Mouse (Mus musculus): ENCODE results near the gene Vps26c. TPM values are rescaled to one million over a fixed set of nuclear protein-coding genes. Genes with fewer than 3 reads are reported as not detected.

Gene Vps26c
- total and polyA plus RNA-seq, 3 experiments: 40.0 to 75.5 (median 46.9) TPM

- Histone ChIP-seq H3K36me3 (replicated peaks in 1 of 2; ENCODE audit: control insufficient read depth in 1 of 2, insufficient read depth in 1 of 2, low read length in 1 of 2) (peaks cover 0 to 27% of the 10 kb centered on the region in 2 experiments), H3K9ac (ENCODE audit: insufficient read depth, low read depth) (peak overlapping the region; percentile 54), H3K79me2 (replicated peaks; ENCODE audit: control insufficient read depth, extremely low read depth, insufficient read depth, poor library complexity, severe bottlenecking) (peaks cover 74% of the 10 kb centered on the region), H3K27ac (ENCODE audit: insufficient read depth, low read depth) (no peak overlapping the region), H3K4me3 (replicated peaks in 1 of 3; ENCODE audit: low read depth in 2 of 3, low read length in 2 of 3, poor library complexity in 1 of 3) (peak overlapping the region; percentile 15 to 88 (median 86)), H3K9me3 (replicated peaks; ENCODE audit: low read length) (no peaks in the 10 kb centered on the region), H3K4me1 (ENCODE audit: control insufficient read depth in 1 of 2, insufficient read depth in 2 of 2) (peaks cover 19 to 58% of the 10 kb centered on the region in 2 experiments), H3K4me2 (ENCODE audit: insufficient read depth, low read depth, poor library complexity, severe bottlenecking) (peak overlapping the region; percentile 67), H3K27me3 (replicated peaks) (no peaks in the 10 kb centered on the region)
- in situ Hi-C loops (cut with MboI; ENCODE audit: low pct_ligation_motif_present, low pct_unique_long_range_greater_than_20kb, low sequenced_read_pairs): no loop called here
- dilution Hi-C loops (cut with MboI; ENCODE audit: extremely low pct_ligation_motif_present, extremely low pct_unique_long_range_greater_than_20kb, low sequenced_read_pairs): no loop called here
- peak; percentile 48 for DNase-seq (ENCODE audit: extremely low read depth)
- no peak for TF ChIP-seq MXI1 (IDR thresholded peaks at IDR 0.05; ENCODE audit: low read depth, low read length)
- TF ChIP-seq MYC (IDR thresholded peaks at IDR 0.05; ENCODE audit: low read depth, low read length): no peak
- TF ChIP-seq JUN (IDR thresholded peaks at IDR 0.05; ENCODE audit: insufficient read depth, low read depth, low read length): no peak
- no peak for TF ChIP-seq POLR2A (IDR thresholded peaks at IDR 0.05; ENCODE audit: low read depth, low read length)
- TF ChIP-seq GABPA (IDR thresholded peaks at IDR 0.05; ENCODE audit: insufficient replicate concordance, low read depth, low read length): no peak
- no peak for TF ChIP-seq ETS1 (conservative IDR thresholded peaks at IDR 0.05; ENCODE audit: low read depth, low read length)
- no peak for TF ChIP-seq MAFK (IDR thresholded peaks at IDR 0.05; ENCODE audit: insufficient replicate concordance, low read length)
- TF ChIP-seq RAD21 (IDR thresholded peaks at IDR 0.05; ENCODE audit: low read depth, low read length): no peak
- TF ChIP-seq ZNF384 (IDR thresholded peaks at IDR 0.05; ENCODE audit: low read depth, low read length): no peak
- no peak for TF ChIP-seq USF2 (conservative IDR thresholded peaks at IDR 0.05; ENCODE audit: low read depth, low read length)
- no peak for TF ChIP-seq TCF12 (IDR thresholded peaks at IDR 0.05; ENCODE audit: low read depth, low read length)
- no peak for TF ChIP-seq BHLHE40 (IDR thresholded peaks at IDR 0.05; ENCODE audit: low read depth, low read length)
- TF ChIP-seq POLR2AphosphoS2 (IDR thresholded peaks at IDR 0.05; ENCODE audit: low read depth, low read length): no peak
- no peak for TF ChIP-seq ZKSCAN1 (IDR thresholded peaks at IDR 0.05; ENCODE audit: borderline replicate concordance, low read depth, low read length)
- TF ChIP-seq SMC3 (IDR thresholded peaks at IDR 0.05; ENCODE audit: low read depth, low read length): no peak
- no peak for TF ChIP-seq UBTF (IDR thresholded peaks at IDR 0.05; ENCODE audit: low read depth, low read length)
- no peak for TF ChIP-seq ELF1 (IDR thresholded peaks at IDR 0.05; ENCODE audit: low read depth, low read length)
- no peak for TF ChIP-seq MEF2A (IDR thresholded peaks at IDR 0.05; ENCODE audit: borderline replicate concordance, low read depth, low read length)
Observed at GRCm38 (mm10) chr16:94572422-94572821, 45.8 kb upstream of the Vps26c start.

- Histone ChIP-seq H3K9me3 (replicated peaks; ENCODE audit: low read length) (no peaks in the 10 kb centered on the region), H3K4me3 (replicated peaks in 1 of 3; ENCODE audit: low read depth in 2 of 3, low read length in 2 of 3, poor library complexity in 1 of 3) (peak overlapping the region; percentile 84 to 88 (median 86)), H3K27me3 (replicated peaks) (no peaks in the 10 kb centered on the region), H3K9ac (ENCODE audit: insufficient read depth, low read depth) (peak overlapping the region; percentile 100), H3K36me3 (replicated peaks in 1 of 2; ENCODE audit: control insufficient read depth in 1 of 2, insufficient read depth in 1 of 2, low read length in 1 of 2) (peaks cover 0 to 19% of the 10 kb centered on the region in 2 experiments), H3K79me2 (replicated peaks; ENCODE audit: control insufficient read depth, extremely low read depth, insufficient read depth, poor library complexity, severe bottlenecking) (peaks cover 63% of the 10 kb centered on the region), H3K4me1 (ENCODE audit: control insufficient read depth in 1 of 2, insufficient read depth in 2 of 2) (peaks cover 19 to 48% of the 10 kb centered on the region in 2 experiments), H3K27ac (ENCODE audit: insufficient read depth, low read depth) (peak overlapping the region; percentile 0; the same call in 1 of the 2 replicates), H3K4me2 (ENCODE audit: insufficient read depth, low read depth, poor library complexity, severe bottlenecking) (peak overlapping the region; percentile 70)
- TF ChIP-seq SIN3A (IDR thresholded peaks at IDR 0.05; ENCODE audit: low read length): peak; percentile 77
- TF ChIP-seq POLR2AphosphoS2 (IDR thresholded peaks at IDR 0.05; ENCODE audit: low read depth, low read length): 0 out of 2 replicates have a peak, but pooled peaks have one; percentile 50
- no peak for TF ChIP-seq ETS1 (conservative IDR thresholded peaks at IDR 0.05; ENCODE audit: low read depth, low read length)
- 0 out of 2 replicates have a peak, but pooled peaks have one; percentile 26 for TF ChIP-seq E2F4 (IDR thresholded peaks at IDR 0.05; ENCODE audit: insufficient replicate concordance, low read depth, low read length)
- peak; percentile 58; the same call in 1 of the 2 replicates for TF ChIP-seq EP300 (IDR thresholded peaks at IDR 0.05; ENCODE audit: low read length)
- TF ChIP-seq MXI1 (IDR thresholded peaks at IDR 0.05; ENCODE audit: low read depth, low read length): peak; percentile 61
- no peak for TF ChIP-seq UBTF (IDR thresholded peaks at IDR 0.05; ENCODE audit: low read depth, low read length)
- peak; percentile 69; the same call in 1 of the 2 replicates for TF ChIP-seq MEF2A (IDR thresholded peaks at IDR 0.05; ENCODE audit: borderline replicate concordance, low read depth, low read length)
- 0 out of 2 replicates have a peak, but pooled peaks have one; percentile 41 for TF ChIP-seq ZMIZ1 (IDR thresholded peaks at IDR 0.05; ENCODE audit: low read depth, low read length)
- TF ChIP-seq CTCF (conservative IDR thresholded peaks at IDR 0.05 in 1 of 2, IDR thresholded peaks at IDR 0.05 in 1 of 2; ENCODE audit: low read depth in 2 of 2, low read length in 2 of 2): no peak
- 0 out of 2 replicates have a peak, but pooled peaks have one; percentile 10 for TF ChIP-seq RCOR1 (conservative IDR thresholded peaks at IDR 0.05; ENCODE audit: low read depth, low read length)
- TF ChIP-seq CHD1 (IDR thresholded peaks at IDR 0.05; ENCODE audit: low read depth, low read length): peak; percentile 90; the same call in 1 of the 2 replicates
- TF ChIP-seq TBP (conservative IDR thresholded peaks at IDR 0.05; ENCODE audit: low read depth, low read length): 0 out of 2 replicates have a peak, but pooled peaks have one; percentile 30
- peak; percentile 7; the same call in 1 of the 2 replicates for TF ChIP-seq NELFE (IDR thresholded peaks at IDR 0.05; ENCODE audit: low read depth, low read length)
- peak; percentile 63 for DNase-seq (ENCODE audit: extremely low read depth)
- dilution Hi-C loops (cut with MboI; ENCODE audit: extremely low pct_ligation_motif_present, extremely low pct_unique_long_range_greater_than_20kb, low sequenced_read_pairs): no loop called here
- in situ Hi-C loops (cut with MboI; ENCODE audit: low pct_ligation_motif_present, low pct_unique_long_range_greater_than_20kb, low sequenced_read_pairs): no loop called here
Observed at GRCm38 (mm10) chr16:94571111-94571993, 44.7 kb upstream of the Vps26c start.
